Mouse (Mus musculus): ENCODE data around the gene Golim4. TPM values are rescaled to one million over a fixed set of nuclear protein-coding genes. Genes with fewer than 3 reads are reported as not detected.

The Golim4 gene
- polyA plus RNA-seq, 2 experiments, result 12.5 to 18.8 TPM

DNA sequence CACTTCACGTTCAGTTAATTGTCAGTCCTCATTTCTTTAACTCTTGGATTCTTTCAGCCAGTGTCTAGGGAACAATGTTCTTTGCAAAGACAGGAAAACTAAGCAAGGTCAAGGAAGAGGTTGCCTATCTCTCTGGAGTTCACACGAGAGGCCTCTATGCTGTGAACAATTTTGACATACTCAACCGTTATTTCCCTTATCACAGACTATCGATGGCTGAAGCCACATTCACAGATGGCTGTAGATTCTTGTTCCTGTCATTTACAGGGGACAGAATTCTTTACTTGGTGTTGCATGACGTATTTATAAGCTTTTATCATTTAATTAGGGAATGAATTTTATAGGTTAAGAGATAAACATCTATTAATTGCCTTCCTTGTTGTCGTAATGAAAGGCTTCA is 5.9 kb downstream of the Golim4 start:
- 19% methylated on average over 6 of the region's 6 CpGs for WGBS (ENCODE audit: insufficient replicate concordance)
- no peak overlapping the region for H3K27ac ChIP-seq
- peak overlapping the region; percentile 31 for H3K4me2 ChIP-seq (ENCODE audit: low read depth)

DNA sequence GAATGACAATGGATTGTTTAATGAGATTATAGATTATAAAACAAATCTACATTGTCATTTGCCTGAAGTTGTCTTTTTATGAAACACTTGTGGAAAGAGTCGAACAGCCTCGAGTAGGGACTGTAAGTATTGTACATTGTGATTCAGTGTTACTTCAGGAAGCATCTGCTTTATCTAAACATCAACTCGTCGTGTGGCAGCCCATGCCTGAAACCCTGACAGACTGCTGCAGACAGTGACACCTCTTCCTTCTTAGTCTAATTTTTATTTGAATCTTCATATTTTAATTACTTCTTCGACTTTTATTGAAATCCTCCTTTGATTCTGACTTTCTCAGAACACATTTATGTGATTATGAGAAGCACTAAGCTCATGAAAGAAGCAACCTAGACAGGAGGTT is 7.4 kb downstream of the Golim4 start:
- Histone ChIP-seq H3K36me3 (replicated peaks; ENCODE audit: control insufficient read depth, insufficient read depth, low read depth) (peaks cover 6% of the 10 kb centered on the region; the same call in 1 of the 2 replicates), H3K27me3 (ENCODE audit: control insufficient read depth, insufficient read depth, low read length) (no peaks in the 10 kb centered on the region), H3K4me3 (ENCODE audit: insufficient read depth in 1 of 2, low read depth in 2 of 2, low read length in 2 of 2) (no peak overlapping the region), H3K4me2 (ENCODE audit: low read depth) (no peak overlapping the region), H3K27ac (no peak overlapping the region), H3K9me3 (ENCODE audit: control insufficient read depth, low read length) (no peaks in the 10 kb centered on the region), H3K9ac (replicated peaks) (no peak overlapping the region), H3K4me1 (replicated peaks; ENCODE audit: control insufficient read depth in 2 of 2, insufficient read depth in 2 of 2, low read length in 1 of 2) (peaks cover 35 to 42% of the 10 kb centered on the region in 2 experiments)
- TF ChIP-seq CTCF (IDR thresholded peaks at IDR 0.05; ENCODE audit: low read depth), result no peak
- no peak for TF ChIP-seq EP300 (IDR thresholded peaks at IDR 0.05; ENCODE audit: low read depth)
- WGBS (ENCODE audit: insufficient replicate concordance), result 20% methylated on average over 5 of the region's 5 CpGs
- DNase-seq (ENCODE audit: low read depth in 3 of 3, low spot score in 3 of 3) (no peak), ATAC-seq (ENCODE audit: insufficient read depth) (no peak)

More for the DNA sequence above, 5.9 kb downstream of the Golim4 start:
- ATAC-seq (ENCODE audit: insufficient read depth) (no peak), DNase-seq (ENCODE audit: low read depth in 3 of 3, low spot score in 3 of 3) (no peak)
- Histone ChIP-seq H3K4me1 (replicated peaks; ENCODE audit: control insufficient read depth in 2 of 2, insufficient read depth in 2 of 2, low read length in 1 of 2) (peaks cover 40 to 49% of the 10 kb centered on the region in 2 experiments), H3K4me3 (ENCODE audit: insufficient read depth in 1 of 2, low read depth in 2 of 2, low read length in 2 of 2) (no peak overlapping the region), H3K9ac (replicated peaks) (no peak overlapping the region), H3K27me3 (ENCODE audit: control insufficient read depth, insufficient read depth, low read length) (no peaks in the 10 kb centered on the region), H3K9me3 (ENCODE audit: control insufficient read depth, low read length) (no peaks in the 10 kb centered on the region), H3K36me3 (replicated peaks; ENCODE audit: control insufficient read depth, insufficient read depth, low read depth) (peaks cover 6% of the 10 kb centered on the region; the same call in 1 of the 2 replicates)
- TF ChIP-seq EP300 (IDR thresholded peaks at IDR 0.05; ENCODE audit: low read depth) (no peak), CTCF (IDR thresholded peaks at IDR 0.05; ENCODE audit: low read depth) (no peak)

DNA sequence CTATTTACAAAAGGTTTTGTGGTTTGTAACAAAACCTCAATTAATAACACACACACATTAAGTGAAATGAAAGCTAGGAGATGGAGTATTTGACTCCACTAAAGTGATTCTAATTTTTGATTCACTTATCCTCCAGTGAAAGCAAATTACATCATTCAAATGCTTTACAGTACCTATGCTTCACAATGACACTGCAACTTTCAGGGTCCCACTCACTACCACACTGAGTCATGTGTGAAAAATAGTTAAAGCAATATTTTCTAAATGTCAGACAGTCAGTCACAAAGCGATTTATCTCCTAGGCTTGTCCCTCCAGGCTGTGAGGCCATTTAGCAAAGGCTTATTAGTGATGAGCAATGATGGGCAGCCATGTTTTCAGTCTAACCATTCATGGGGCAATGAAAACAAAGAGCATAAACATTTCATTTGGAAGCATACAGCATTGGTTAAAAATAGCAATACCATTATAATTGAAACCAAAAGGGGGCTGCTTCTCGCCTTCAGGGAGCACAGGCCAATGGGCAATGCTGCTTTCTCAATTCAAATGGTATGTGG is 8.1 kb downstream of the Golim4 start:
- ATAC-seq (ENCODE audit: insufficient read depth) (no peak), DNase-seq (ENCODE audit: low read depth in 3 of 3, low spot score in 3 of 3) (no peak)
- 67% methylated on average over 2 of the region's 2 CpGs for WGBS (ENCODE audit: insufficient replicate concordance)
- no peak overlapping the region; the same call in 1 of the 2 replicates for H3K27ac ChIP-seq
- peaks cover 34 to 36% of the 10 kb centered on the region in 2 experiments for H3K4me1 ChIP-seq (replicated peaks; ENCODE audit: control insufficient read depth in 2 of 2, insufficient read depth in 2 of 2, low read length in 1 of 2)
- no peak for TF ChIP-seq CTCF (IDR thresholded peaks at IDR 0.05; ENCODE audit: low read depth)
- TF ChIP-seq EP300 (IDR thresholded peaks at IDR 0.05; ENCODE audit: low read depth), result no peak
- peaks cover 6% of the 10 kb centered on the region; the same call in 1 of the 2 replicates for H3K36me3 ChIP-seq (replicated peaks; ENCODE audit: control insufficient read depth, insufficient read depth, low read depth)
- no peaks in the 10 kb centered on the region for H3K27me3 ChIP-seq (ENCODE audit: control insufficient read depth, insufficient read depth, low read length)
- no peaks in the 10 kb centered on the region for H3K9me3 ChIP-seq (ENCODE audit: control insufficient read depth, low read length)
- H3K4me2 ChIP-seq (ENCODE audit: low read depth), result no peak overlapping the region
- H3K9ac ChIP-seq (replicated peaks), result peak overlapping the region; percentile 27; the same call in 1 of the 2 replicates
- no peak overlapping the region for H3K4me3 ChIP-seq (ENCODE audit: insufficient read depth in 1 of 2, low read depth in 2 of 2, low read length in 2 of 2)

DNA sequence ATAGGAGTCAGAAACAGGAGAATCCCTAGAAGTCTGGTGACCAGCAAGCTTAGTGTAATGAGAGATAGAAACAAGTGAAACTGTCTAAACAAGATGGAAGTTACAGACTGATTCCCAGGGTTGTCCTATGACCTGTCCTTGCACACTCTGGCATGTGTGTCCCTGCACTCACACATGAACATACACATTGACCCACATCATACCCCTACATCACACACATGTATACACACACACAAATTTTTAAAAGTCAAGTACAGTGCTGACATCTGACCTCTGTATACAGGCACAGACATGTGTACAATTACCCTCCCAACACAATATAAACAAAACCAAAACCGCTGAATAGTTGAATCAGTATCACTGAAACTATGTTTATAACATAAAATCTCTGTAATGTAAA is 8.7 kb downstream of the Golim4 start:
- H3K9ac ChIP-seq (replicated peaks), result no peak overlapping the region
- no peak for DNase-seq (ENCODE audit: low read depth in 3 of 3, low spot score in 3 of 3)
- no peaks in the 10 kb centered on the region for H3K27me3 ChIP-seq (ENCODE audit: control insufficient read depth, insufficient read depth, low read length)
- ATAC-seq (ENCODE audit: insufficient read depth), result no peak
- H3K4me2 ChIP-seq (ENCODE audit: low read depth), result no peak overlapping the region
- WGBS (ENCODE audit: insufficient replicate concordance), result 94% methylated on average over 1 of the region's 1 CpGs
- H3K4me1 ChIP-seq (replicated peaks; ENCODE audit: control insufficient read depth in 2 of 2, insufficient read depth in 2 of 2, low read length in 1 of 2), result peaks cover 30 to 35% of the 10 kb centered on the region in 2 experiments
- no peak overlapping the region for H3K4me3 ChIP-seq (ENCODE audit: insufficient read depth in 1 of 2, low read depth in 2 of 2, low read length in 2 of 2)
- TF ChIP-seq EP300 (IDR thresholded peaks at IDR 0.05; ENCODE audit: low read depth) (no peak), CTCF (IDR thresholded peaks at IDR 0.05; ENCODE audit: low read depth) (no peak)
- H3K9me3 ChIP-seq (ENCODE audit: control insufficient read depth, low read length), result no peaks in the 10 kb centered on the region
- H3K36me3 ChIP-seq (replicated peaks; ENCODE audit: control insufficient read depth, insufficient read depth, low read depth), result peaks cover 6% of the 10 kb centered on the region; the same call in 1 of the 2 replicates
- H3K27ac ChIP-seq, result no peak overlapping the region

DNA sequence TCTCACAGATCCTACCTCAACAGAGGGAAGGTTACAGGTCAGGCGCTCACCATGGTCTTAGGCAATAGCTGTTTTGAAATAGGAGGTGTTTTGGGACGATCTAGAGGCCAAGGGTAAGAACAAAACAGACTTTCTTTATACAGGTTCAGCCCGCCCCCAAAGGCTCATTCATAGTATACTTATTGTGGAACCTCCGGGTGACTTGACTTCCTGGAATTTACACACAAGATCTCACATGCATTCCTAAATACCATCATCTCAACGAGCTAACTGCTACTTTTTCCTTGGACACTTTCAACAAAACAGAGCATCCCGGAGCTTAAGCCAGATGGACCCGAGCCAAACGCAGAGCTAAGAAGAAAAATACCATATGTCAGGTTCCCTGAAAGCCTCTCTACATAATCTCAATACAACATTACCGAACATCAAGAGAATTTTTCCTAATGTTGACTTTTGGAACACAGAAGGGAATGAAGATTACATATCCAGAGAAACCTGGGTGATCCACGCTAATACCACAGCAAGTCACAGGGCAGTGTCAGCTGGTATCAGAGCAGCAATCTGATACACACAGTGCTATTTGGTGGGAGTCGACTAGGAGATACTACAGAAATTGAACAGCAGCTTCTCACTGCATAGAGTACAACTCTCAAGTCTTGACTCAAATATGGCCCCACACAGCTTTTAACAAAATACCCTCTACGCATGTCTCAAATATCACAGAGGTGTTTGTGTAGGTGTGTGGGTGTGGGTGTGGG is 14.3 kb downstream of the Golim4 start:
- H3K9me3 ChIP-seq (ENCODE audit: control insufficient read depth, low read length), result no peaks in the 10 kb centered on the region
- no peak for TF ChIP-seq EP300 (IDR thresholded peaks at IDR 0.05; ENCODE audit: low read depth)
- TF ChIP-seq CTCF (IDR thresholded peaks at IDR 0.05; ENCODE audit: low read depth), result no peak
- DNase-seq (ENCODE audit: low read depth in 3 of 3, low spot score in 3 of 3) (no peak), ATAC-seq (ENCODE audit: insufficient read depth) (0 out of 2 replicates have a peak, but pooled peaks have one; percentile 21)
- no peak overlapping the region for H3K4me3 ChIP-seq (ENCODE audit: insufficient read depth in 1 of 2, low read depth in 2 of 2, low read length in 2 of 2)
- peaks cover 4% of the 10 kb centered on the region; the same call in 1 of the 2 replicates for H3K36me3 ChIP-seq (replicated peaks; ENCODE audit: control insufficient read depth, insufficient read depth, low read depth)
- no peak overlapping the region for H3K27ac ChIP-seq
- H3K4me1 ChIP-seq (replicated peaks; ENCODE audit: control insufficient read depth in 2 of 2, insufficient read depth in 2 of 2, low read length in 1 of 2), result peaks cover 0 to 5% of the 10 kb centered on the region in 2 experiments; a peak in 2 of 4 replicates
- no peaks in the 10 kb centered on the region for H3K27me3 ChIP-seq (ENCODE audit: control insufficient read depth, insufficient read depth, low read length)
- H3K9ac ChIP-seq (replicated peaks), result no peak overlapping the region
- 70% methylated on average over 12 of the region's 12 CpGs for WGBS (ENCODE audit: insufficient replicate concordance)
- no peak overlapping the region for H3K4me2 ChIP-seq (ENCODE audit: low read depth)
